Mouse (Mus musculus) gastrocnemius, adult 8-10 months (tissue): ENCODE data around the gene Srpr. TPM values are rescaled to one million over a fixed set of nuclear protein-coding genes. Genes with fewer than 3 reads are reported as not detected.

Source experiments
- DNase-seq, 2 experiments: peaks; one replicate each; pipeline ENCODE4 v3.0.0; 2022; ENCODE audit warnings: low spot score in 2 of 2
- total RNA-seq, 4 experiments: library from RNA; stranded (reverse); gene quantifications; 2 replicates each; pipeline ENCODE4 v1.2.4; 2022

The Srpr gene
- total RNA-seq, 4 experiments from 2014 or later: 236 to 272 (median 254) TPM

DNA sequence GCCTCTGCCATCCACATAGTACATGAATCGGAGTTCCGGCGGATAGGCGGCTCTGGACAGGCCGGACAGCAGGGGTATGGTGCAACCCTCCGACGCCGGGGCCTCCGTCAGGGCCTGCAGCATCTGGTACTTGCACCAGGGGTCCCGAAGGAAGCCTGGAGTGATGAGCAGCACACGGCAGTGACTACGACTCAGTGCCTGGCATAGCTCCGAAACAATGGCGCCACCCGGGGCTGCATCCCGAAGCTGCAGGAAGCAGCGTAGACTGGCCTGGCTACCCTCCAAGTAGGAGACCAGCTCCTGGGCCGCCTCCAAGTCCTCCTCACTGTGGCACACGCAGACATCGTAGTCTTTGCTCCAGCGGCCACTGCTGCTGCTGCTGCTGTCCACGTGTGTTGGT lies 11.3 kb upstream of the Srpr start:
- DNase-seq: no peak

DNA sequence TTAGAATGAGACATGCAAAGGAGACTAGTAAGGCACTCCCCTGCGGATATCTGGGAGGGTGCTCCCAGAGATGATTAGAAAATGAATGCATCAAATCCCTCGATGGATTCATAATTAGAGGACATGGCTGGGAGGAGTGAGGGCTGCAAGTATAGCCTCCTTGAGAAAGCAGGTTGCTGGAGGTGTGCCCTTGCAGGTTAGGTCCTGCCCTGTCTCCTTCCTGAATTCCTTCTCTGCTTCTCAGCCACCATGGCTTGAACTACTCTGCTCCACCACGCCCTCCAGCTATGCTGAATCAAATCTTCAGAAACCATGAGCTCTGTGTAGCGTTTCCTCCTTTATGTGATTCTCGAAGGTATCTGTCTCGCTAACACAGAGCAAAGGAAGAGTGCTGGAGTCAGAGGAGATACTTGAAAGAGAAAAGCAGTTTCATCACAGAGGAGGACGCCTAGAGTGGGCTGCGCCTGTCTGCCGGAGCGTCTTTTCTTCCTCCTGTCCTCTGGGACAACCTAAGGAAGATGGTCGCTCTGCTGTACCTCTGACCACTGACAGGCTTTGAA lies 6.9 kb upstream of the Srpr start:
- no peak for DNase-seq

DNA sequence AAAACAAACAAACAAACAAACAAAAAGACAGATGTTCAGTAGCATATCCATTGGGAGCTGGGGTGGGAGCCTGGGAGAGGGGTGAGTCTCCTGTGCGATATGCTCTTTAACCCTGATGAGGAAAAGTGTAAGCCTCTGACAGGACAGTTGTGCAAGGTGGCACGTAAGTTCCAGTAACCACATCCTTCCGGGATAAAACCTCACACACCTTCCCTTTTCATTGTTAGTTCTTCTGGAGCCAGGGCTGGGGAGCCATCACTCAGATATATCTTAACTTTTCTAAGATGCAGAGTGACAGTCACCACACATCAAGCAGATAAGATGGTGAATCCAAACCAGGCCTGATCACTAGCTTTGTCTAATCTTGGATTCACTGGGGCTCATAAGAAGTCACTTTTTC lies 5.9 kb upstream of the Srpr start:
- DNase-seq: no peak

DNA sequence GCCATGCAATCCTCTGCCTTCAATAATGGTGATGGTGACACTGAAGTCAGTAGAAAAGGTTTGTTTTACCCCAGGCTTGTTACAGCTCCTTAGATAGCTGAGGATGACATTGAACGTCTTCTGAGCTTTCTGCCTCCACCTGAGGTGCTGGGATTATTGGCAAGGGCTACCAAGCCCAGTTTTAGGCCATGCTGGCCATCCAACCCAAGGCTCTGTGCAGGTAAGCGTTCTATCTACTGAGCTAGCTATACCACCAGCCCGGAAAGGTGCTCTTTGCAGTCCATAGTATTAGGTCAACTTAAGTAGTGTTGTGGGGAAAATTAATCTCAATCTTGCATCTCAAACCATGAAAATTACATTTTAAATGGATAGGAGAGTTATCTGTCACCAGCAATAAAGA lies 2.4 kb upstream of the Srpr start:
- no peak for DNase-seq

DNA sequence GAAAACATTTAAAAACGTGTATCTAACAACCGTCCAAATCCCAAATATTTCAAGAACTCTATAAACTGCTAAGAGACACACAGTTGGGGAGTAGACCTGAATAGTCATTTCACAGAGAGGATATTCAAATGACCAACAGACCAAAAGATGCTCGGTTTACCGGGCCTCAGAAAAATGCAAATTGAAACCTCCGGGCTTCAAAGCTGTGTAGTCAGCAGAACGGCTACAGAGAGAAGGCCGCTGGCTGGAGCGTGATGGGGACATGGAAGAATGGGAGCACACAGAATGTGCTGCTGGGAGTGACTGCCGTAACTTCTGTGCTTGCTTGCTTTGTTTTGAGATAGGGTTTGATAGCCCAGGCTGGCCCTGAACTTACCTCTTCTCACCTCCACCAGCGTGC lies 1.6 kb upstream of the Srpr start:
- no peak for DNase-seq

DNA sequence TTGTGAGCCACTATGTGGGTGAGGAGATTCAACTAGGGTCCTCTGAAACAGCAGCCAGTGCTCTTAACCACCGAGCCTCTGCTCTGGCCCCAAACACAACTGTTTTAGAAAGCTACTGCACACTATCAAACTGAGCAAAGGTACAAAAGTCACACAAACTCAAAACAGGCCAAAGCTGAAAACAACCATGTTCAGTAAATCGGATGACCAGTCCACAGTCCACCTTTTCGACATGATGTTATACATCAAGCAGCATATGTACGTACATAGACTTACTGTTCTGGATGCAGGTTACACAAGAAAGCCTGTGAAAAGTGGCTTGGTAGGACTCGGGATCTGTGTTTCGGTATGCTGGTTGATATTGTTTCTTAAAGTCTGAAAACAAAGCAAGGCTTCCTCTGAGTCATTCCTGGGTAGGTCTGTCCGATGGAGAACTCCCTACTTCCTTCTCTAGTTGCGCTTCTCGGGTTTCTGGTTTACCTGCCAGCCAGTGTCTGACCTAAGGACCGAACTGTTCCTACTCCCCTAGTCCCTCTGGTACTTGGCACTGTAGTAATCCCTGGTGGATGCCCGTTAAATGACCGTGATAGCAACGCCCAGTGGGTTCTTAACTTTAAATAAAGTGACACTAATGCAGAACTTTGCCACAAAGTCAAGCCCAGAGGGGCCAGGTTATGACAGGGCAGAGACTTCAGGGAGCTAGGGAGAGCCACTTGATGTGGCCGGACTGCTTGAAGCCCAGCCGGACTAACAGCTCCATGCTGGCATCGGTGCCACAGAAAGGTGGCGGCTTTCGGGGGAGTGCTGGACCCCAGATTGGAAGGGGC lies 817 bp upstream of the Srpr start:
- DNase-seq: peak; percentile 40 to 53

DNA sequence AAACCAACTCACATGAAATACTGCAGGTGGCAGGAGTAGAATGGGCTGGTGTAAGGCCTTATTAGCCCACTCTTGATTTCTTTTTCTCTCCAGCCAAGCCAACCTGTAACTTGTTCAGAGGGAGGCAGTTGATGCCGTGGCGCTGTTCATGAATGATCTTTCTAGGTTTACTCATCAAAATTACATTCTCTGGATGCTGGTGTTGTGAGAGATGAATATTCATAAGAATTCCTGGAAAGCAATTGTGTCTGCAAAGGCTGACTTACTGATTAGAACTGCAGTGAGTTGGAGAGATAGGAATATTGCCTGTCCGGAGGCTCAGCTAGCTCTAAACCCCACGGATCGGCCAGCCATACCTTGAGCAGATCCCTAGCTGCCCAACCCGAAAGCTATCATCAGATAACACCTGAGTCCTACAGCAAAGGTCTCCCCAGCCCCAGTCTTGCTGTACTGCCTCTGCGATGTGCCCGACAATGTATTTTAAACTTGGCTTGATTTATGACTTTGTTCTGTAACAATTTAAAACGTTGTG lies 620 bp downstream of the Srpr start:
- no peak for DNase-seq

DNA sequence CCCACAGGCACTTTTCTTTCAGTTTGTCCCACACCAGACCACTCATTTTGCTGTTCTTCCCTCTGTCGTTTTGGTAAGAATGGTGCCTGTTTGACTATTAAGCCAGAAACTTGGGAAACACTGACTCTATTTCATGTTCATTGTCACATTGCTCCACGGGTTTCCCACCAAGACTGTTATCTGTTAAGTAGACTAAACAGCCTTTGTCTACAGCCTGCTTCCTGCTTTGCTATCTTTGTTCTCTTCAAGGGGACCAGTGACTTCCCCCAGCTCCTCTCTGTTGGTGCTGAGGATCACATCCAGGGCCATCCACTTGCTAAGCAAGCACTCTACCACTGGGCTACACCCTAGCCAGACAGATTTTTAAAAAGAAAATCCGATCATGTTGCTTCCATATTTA lies 3.6 kb downstream of the Srpr start:
- DNase-seq: no peak

DNA sequence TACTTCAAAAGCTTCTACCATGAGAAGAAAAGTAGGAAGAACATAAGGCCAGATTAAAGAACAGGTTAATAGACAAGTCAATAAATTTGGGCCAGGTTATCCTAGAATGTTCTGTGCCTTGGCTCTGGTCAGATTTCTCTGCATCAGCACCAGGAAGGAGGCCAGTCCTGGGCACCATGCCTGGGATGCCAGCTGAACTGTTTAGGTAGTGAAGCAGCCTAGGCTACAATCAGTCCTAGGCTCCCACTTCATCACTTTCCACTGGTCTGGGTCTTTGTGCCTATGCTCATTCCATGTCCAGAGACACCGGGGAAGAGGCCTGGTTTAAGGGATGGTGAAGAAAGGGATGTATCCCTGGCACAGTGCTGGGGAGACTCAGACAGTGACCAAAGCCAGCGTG lies 4.4 kb downstream of the Srpr start:
- DNase-seq: peak; percentile 83 to 84

DNA sequence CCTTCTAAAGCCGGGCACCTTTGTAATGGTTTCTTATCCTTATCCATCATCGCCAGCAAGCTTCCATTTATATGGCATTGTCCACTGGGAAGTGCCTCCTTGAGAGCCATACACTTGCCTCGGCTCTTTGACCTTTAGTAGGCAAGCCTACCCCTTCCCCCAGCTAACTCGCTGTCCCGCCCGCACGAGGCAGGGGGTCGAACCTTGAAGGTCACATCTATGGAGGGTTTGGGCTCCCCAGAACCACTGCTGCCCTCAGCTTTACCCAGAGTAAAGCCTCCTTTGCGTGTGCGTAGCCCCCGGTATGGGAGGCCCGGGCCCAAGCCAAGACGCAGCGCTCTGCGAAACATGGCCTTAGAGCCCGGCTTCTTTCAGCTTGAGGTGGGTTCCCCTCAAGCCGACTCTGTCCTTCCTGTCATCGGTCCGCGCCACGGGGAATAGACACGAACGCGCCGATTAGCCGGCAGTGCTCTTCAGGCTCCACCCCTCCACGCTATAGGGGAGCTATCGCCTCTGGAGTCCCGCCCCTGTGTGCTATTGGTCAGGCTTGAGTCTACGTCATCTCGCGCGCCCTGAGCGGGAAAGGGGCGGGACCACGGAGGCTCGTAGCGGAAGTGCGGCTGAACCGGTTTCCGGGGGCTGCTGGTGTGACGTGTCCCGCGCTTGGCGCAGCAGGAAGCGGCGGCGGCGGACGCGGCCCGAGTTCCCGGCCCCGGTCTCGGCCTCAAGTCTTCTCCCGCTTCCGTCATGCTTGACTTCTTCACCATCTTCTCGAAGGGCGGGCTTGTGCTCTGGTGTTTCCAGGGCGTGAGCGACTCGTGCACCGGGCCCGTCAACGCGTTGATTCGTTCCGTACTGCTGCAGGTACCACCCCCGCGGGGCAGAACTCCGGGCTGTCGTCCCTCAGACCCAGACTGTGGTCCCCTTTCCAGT lies 10.8 kb downstream of the Srpr start, which contains the start of gene Foxred1:
TSS of gene Foxred1 (minus strand) at position 514 of the 933 bp plus-strand sequence.
- peak; percentile 98 to 99 for DNase-seq

DNA sequence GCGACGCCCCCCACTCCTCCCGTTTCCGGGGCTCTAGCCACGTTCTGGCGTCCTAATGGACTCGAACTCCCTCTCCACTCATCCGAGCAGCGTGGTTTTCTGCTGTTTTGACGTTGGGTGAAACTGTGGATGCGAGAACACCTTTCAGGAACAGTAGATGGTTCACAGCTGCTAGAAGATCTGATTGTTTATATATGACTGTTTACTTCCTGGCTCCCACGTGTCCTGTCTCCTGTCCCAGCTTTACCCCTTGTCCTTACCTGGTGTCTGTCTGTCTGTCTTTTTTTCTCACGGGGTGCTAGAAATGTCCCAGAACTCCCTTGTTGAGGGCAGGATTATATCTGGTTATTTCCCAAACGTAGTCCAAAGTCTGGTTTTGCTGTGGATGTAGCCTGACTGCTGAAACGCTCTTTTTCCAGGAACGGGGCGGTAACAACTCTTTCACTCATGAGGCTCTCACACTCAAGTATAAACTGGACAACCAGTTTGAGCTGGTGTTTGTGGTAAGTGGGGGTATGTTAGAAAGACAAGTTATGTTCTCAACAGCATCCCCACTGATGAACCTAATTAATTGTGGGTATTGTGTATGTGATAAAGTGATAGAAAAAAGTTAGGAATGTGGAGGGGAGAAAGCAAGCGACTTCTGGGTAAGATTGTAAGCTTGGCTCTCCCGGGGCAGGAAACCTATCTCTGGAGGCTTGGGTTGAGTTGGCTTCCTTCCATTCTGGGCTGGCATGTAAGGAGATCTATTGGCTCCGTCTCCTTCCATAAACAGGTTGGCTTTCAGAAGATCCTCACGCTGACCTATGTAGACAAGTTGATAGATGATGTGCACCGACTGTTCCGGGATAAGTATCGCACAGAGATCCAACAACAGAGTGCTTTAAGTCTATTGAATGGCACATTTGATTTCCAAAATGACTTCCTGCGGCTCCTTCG lies 11.9 kb downstream of the Srpr start:
- peak; percentile 71 for DNase-seq

DNA sequence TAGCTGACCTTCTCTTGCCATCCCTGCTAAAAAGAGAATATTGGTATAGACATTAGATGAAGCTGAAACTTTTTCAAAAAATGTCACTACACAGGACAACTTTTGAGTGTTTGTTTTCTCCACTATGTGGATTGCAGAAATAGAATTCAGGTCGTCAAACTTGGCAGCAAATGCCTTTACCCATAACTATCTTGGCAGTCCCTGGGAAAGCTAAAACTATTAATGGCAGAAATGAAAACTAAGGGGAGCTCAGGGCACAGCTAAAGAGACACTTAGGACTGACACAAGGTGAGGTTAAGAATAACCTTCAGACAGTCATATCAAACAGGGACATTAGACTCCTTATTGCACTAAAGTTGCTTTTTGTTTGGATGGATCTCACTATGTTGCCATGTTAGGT lies 18.0 kb downstream of the Srpr start:
- DNase-seq: no peak

DNA sequence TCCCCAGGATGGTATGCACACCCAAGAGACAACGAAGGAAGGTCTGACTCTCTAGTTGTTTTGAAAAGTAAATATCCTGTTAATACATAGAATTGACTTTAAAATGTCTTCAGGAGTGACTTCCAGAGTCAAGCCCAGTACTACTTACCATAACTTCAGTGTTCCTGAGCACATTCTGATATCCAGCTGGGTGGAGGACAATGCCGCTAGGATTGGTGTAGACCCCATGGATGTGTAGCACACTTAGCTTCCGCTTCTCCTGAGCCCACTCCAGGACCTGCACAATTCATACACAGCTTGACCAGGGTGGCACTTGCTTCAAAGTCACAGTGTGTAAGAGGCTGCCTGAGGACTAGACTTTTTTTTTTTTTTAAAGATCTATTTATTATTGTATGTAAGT lies 23.5 kb downstream of the Srpr start:
- DNase-seq: no peak

DNA sequence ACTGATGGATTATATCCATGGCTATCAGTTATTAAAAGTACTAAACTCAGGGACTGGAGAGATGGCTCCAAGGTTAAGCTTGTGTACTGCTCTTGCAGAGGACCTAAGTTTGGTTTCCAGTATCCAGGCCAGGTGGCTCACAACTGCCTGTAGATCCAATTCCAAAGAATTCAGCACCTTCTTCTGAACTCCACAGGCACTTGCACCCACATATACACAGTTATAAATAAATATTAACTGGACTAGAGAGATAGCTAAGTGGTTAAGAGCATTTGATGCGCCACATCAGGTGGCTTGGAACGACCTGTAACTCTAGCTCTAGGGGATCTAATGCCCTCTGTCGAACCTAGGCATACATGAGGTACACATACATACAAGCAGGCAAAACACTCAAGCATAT lies 28.7 kb downstream of the Srpr start:
- no peak for DNase-seq

DNA sequence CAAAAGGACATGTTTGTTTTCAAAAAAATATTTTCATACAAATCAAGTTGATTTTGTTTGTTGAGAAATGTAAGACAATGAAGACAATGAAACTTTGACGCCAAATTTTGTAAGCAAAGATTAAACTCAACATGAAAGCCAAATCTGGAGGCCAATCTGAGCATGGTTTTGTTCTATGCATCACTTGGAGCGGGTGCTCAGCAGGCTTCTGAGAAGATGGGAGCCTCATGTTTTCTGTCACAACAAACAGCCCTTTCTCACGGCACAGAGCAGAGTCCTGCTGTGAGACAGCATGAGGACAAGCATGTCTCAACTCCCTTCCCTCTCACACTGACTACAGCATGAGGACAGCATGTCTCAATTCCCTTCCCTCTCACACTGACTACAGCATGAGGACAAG lies 36.0 kb downstream of the Srpr start:
- DNase-seq: no peak

DNA sequence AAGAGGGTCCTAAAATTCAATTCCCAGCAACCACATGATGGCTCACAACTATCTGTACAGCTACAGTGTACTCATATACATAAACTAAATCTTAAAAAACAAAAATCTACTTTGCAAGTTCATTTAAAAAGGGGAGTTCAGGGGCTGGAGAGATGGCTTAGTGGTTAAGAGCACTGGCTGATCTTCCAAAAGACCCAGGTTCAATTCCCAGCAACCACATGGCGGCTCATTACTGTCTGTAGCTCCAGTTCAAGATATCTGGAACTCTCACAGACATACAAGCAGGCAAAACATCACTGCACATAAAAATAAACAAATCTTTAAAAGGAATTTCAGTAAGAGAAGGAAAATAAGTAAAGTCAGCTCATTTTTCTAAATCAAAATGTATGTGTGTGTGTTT lies 38.4 kb downstream of the Srpr start:
- DNase-seq: no peak

DNA sequence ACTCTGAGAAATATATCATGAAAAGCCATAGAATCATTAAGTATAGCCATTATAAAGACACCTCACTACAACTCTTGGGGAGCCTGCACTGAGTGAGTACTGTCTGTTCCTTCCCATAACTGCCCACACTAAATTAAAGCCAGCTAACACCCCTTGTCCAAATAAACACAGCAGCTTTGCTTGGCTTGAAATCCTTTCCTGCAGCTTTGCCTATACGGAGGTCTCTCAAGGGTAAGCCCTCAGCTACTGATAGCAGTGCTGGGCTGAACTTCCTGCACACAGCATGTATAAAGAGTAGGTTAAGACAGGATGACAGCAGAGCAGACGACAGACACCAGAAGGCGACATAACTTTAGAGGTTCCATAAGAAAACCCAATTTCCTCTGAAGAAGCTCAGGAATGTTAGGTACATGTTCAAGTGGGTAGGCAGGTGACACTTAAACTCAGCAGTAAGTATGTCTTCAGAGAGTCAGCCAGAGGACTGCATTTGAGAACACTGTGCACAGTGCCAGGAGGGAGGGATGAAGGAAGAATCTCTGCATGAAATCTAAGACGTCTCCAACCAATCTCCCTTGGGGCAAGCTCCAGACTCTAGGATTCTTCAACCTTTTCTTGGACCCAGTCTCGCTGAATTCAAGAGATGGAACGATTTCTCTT lies 39.1 kb downstream of the Srpr start:
- DNase-seq: peak in 1 of 2 experiments; percentile 31

DNA sequence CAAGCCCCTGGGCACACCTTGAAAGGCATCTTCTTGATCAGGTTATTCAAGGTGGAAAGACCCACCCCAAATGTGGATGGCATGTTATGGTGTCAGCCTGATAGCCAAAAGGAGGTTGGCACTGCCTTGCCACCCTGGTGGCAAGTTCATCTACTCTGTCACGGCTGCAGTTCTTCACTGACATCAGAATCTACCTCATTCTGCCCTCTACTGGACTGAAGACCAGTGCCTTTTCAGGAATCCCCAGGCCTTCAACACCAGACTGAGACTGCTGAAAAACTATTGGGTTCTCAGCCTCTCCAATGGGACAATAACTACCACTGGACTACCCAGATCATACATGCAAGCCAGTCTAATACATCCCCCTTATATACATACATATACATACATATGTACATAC lies 39.8 kb downstream of the Srpr start:
- no peak for DNase-seq

DNA sequence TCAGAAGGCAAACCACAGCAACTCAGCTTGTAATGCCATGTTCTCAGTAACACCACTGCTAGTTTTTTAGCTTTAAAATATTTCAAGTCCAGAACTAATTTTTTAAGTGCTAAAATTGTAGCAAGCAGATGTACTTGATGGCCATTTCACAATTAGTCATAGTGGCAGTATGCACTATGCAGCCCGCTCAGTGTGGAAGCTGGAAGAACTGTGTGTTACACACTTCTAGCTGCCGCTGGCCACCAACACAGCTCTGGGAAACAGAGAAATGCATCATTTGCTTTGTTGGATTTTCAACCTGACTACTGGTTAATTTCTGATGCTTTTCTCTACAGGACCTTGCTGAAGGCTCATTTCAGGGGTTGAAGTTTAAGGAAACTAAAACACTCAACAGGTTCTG lies 47.4 kb downstream of the Srpr start:
- no peak for DNase-seq

DNA sequence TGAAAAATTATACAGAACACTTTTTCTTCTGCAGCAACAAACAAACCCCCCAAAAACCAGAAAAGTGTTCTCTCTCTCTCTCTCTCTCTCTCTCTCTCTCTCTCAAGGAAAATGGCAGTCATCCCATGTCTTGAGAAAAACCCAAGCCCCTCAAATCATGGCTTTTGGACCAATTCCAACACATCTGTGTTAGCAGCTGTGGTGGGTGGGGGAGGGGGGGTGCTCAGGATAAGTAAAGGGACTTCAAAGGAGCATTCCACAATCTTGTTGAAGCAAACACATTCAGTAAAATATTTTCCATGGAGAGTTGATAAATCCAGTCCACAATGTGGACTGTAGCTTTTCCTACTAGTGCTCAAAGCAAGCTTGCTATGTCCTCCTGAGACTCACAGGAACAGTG lies 49.5 kb downstream of the Srpr start:
- no peak for DNase-seq
